Mouse (Mus musculus): ENCODE measurements at regions not wholly inside any gene's neighbourhood (a gene's known extent, or its start where the extent isn't known, plus 50 kb on each side); places are given as distances from the start of the nearest gene placed in this dataset.

GRCm38 (mm10) chr14:123219590-123219989 lies 235.8 kb upstream of the Tmtc4 start:
- no peak for DNase-seq

- peak; percentile 5 for DNase-seq
Observed at GRCm38 (mm10) chr14:123210241-123210640, 226.4 kb upstream of the Tmtc4 start.

- no peak for DNase-seq
Observed at GRCm38 (mm10) chr14:123202848-123203247, 219.0 kb upstream of the Tmtc4 start.

- no peak for DNase-seq
Observed at GRCm38 (mm10) chr14:123202313-123202712, 218.5 kb upstream of the Tmtc4 start.

- DNase-seq, result peak; percentile 82
Observed at GRCm38 (mm10) chr14:123201426-123202274, 217.8 kb upstream of the Tmtc4 start.

GRCm38 (mm10) chr14:123199111-123199510 lies 215.3 kb upstream of the Tmtc4 start:
- DNase-seq, result no peak

GRCm38 (mm10) chr14:123192574-123192973 lies 208.7 kb upstream of the Tmtc4 start:
- no peak for DNase-seq

- no peak for DNase-seq
Observed at GRCm38 (mm10) chr14:123190729-123191128, 206.9 kb upstream of the Tmtc4 start.

- DNase-seq, result no peak
Observed at GRCm38 (mm10) chr14:123187270-123188058, 203.6 kb upstream of the Tmtc4 start.

GRCm38 (mm10) chr14:123173183-123173582 lies 189.3 kb upstream of the Tmtc4 start:
- no peak for DNase-seq

GRCm38 (mm10) chr14:123171865-123172264 lies 188.0 kb upstream of the Tmtc4 start:
- DNase-seq, result no peak

- no peak for DNase-seq
Observed at GRCm38 (mm10) chr14:123163842-123164241, 180.0 kb upstream of the Tmtc4 start.

GRCm38 (mm10) chr14:123143489-123144046 lies 159.7 kb upstream of the Tmtc4 start:
- DNase-seq, result peak; percentile 12

GRCm38 (mm10) chr14:123138743-123139705 lies 155.2 kb upstream of the Tmtc4 start:
- DNase-seq, result no peak

GRCm38 (mm10) chr14:123133979-123134378 lies 150.1 kb upstream of the Tmtc4 start:
- no peak for DNase-seq

GRCm38 (mm10) chr14:123120361-123120760 lies 136.5 kb upstream of the Tmtc4 start:
- DNase-seq, result peak; percentile 30

GRCm38 (mm10) chr14:123116337-123116736 lies 132.5 kb upstream of the Tmtc4 start:
- DNase-seq, result no peak

- DNase-seq, result no peak
Observed at GRCm38 (mm10) chr14:123110533-123110932, 126.7 kb upstream of the Tmtc4 start.

GRCm38 (mm10) chr14:123100371-123100770 lies 116.5 kb upstream of the Tmtc4 start:
- DNase-seq, result no peak

- DNase-seq, result no peak
Observed at GRCm38 (mm10) chr14:123096086-123096485, 112.3 kb upstream of the Tmtc4 start.

GRCm38 (mm10) chr14:123082065-123082464 lies 98.2 kb upstream of the Tmtc4 start:
- no peak for DNase-seq

GRCm38 (mm10) chr14:123081016-123081714 lies 97.3 kb upstream of the Tmtc4 start:
- DNase-seq, result no peak
